Mouse (Mus musculus): Measurements from ENCODE around the gene Dct. TPM values are rescaled to one million over a fixed set of nuclear protein-coding genes. Genes with fewer than 3 reads are reported as not detected.

Dct gene
- polyA plus RNA-seq (2015; fragmentation: Nextera tagmentation; extraction: Ambion mirVana): 1.9 and 2.3 TPM in 2 replicates

- ATAC-seq (ENCODE audit: extremely low read depth, insufficient number of reproducible peaks, low FRiP score, low TSS enrichment): 0 out of 2 replicates have a peak, but pooled peaks have one; percentile 31
- H3K4me2 ChIP-seq: no peak within 1 kb of the TSS
- WGBS: 58% methylated on average over 13 of the region's 13 CpGs
- no peaks in the 10 kb centered on the region for H3K36me3 ChIP-seq
- H3K4me1 ChIP-seq: no peaks in the 10 kb centered on the region; the same call in 1 of the 2 replicates
- no peak within 1 kb of the TSS for H3K9ac ChIP-seq
- no peak within 1 kb of the TSS for H3K27ac ChIP-seq (replicated peaks)
- peaks cover 26% of the 10 kb centered on the region for H3K27me3 ChIP-seq (replicated peaks)
- H3K4me3 ChIP-seq: no peak within 1 kb of the TSS
- H3K9me3 ChIP-seq: no peaks in the 10 kb centered on the region
Measured at GRCm38 (mm10) chr14:118051975-118052630, at the start of gene Dct. Dct (minus strand) TSS chr14:118052244.

DNA sequence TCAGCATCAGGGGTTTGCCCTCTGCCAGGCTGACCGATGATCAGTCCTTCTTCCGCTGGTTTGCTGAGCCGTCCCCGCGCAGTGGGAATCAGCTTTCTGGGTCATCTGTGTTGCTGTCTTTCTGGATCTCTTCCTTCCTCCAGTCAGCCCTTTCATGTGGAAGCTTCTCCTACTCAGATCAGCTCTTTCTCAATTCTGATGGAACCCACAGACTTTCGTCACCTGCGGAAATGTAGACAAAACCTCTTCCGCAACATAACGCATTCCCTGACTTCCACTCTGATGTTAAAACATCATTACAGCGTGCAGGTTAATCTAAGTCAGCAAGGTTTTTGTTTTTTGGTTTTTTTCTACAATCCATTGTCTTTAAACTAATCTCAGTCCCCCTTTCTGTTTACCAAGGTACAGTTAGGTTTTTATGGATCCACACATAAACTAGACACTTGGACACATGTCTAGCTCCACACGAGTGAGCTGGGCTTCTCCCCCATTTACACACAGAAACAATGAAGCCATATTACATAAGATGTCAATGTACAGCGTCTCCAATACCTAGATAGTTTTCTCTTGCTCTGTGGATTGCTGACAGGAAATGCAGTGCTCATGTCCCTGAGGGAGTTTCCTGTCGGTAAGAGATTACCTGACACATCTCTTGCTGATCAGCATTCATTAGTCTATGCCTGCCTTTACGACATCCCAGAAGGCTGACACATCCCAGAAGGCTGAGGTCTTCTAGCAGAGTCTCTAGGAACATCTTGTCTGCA lies 49.4 kb upstream of the Dct start:
- no peak overlapping the region for H3K9ac ChIP-seq
- ATAC-seq (ENCODE audit: extremely low read depth, insufficient number of reproducible peaks, low FRiP score, low TSS enrichment): no peak
- H3K36me3 ChIP-seq: no peaks in the 10 kb centered on the region
- no peaks in the 10 kb centered on the region for H3K27me3 ChIP-seq (replicated peaks)
- no peaks in the 10 kb centered on the region for H3K4me1 ChIP-seq
- H3K4me2 ChIP-seq: no peak overlapping the region
- WGBS: 68% methylated on average over 14 of the region's 14 CpGs
- H3K27ac ChIP-seq (replicated peaks): no peak overlapping the region
- peaks cover 5% of the 10 kb centered on the region; the same call in 1 of the 2 replicates for H3K9me3 ChIP-seq
- no peak overlapping the region for H3K4me3 ChIP-seq

DNA sequence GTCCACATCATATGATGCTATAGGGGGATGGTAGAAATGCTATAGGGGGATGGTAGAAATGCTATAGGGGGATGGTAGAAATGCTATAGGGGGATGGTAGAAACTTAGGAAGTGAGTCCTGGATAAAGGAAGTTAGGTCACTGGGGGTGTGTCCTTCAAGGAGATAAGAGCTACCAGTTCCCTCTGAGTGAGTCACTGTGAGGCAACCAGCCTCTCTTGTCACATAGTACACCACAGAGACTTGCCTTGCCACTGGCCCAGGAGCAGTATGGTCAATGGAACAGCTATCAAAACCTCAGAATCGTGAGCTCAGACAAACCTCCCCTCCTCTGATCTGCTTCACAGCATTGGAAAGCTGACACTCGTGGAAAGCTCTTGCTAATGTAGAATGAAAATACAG lies 46.2 kb upstream of the Dct start:
- 55% methylated on average over 2 of the region's 2 CpGs for WGBS
- Histone ChIP-seq H3K27ac (replicated peaks) (no peak overlapping the region), H3K4me1 (no peaks in the 10 kb centered on the region), H3K9ac (no peak overlapping the region), H3K36me3 (no peaks in the 10 kb centered on the region), H3K4me3 (no peak overlapping the region), H3K9me3 (no peaks in the 10 kb centered on the region), H3K4me2 (no peak overlapping the region), H3K27me3 (replicated peaks) (no peaks in the 10 kb centered on the region)
- ATAC-seq (ENCODE audit: extremely low read depth, insufficient number of reproducible peaks, low FRiP score, low TSS enrichment): no peak

DNA sequence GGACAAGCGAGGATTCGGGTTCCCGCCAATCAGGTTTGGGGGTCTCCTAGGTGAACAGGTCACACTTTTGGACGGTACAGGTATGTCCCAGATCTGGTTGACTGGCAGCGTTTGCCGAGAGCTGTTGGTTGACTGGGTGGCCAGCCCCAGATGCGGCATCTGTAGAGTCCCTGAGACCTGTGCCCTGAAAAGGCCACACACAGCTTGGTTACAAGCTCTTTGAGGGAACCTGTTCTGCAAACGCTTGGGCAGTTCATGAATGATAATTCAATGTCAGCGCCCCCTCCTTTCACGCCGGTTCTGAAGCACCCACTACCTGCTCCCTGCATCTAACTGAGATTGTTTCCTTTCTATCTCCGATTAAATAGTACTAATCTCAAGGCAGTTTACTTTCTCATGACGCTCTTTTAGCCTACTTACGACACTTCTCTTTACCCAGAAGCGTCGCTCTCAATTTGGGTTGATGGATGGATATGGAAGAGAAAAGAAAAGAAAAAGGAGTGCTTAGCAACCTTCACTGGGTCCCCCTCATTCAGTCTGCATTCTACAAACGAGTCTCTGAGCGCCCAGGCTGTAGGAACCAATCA lies 37.9 kb upstream of the Dct start:
- H3K9ac ChIP-seq: peak overlapping the region; percentile 83
- H3K27ac ChIP-seq (replicated peaks): no peak overlapping the region
- peak overlapping the region; percentile 80 for H3K4me3 ChIP-seq
- WGBS: under 1% methylated on average over 18 of the region's 18 CpGs
- ATAC-seq (ENCODE audit: extremely low read depth, insufficient number of reproducible peaks, low FRiP score, low TSS enrichment): no peak
- H3K27me3 ChIP-seq (replicated peaks): peaks cover 8% of the 10 kb centered on the region; the same call in 1 of the 2 replicates
- H3K4me2 ChIP-seq: peak overlapping the region; percentile 72
- H3K4me1 ChIP-seq: peaks cover 9% of the 10 kb centered on the region
- no peaks in the 10 kb centered on the region for H3K9me3 ChIP-seq
- H3K36me3 ChIP-seq: no peaks in the 10 kb centered on the region

GRCm38 (mm10) chr14:118089215-118089805 lies 37.3 kb upstream of the Dct start:
- no peaks in the 10 kb centered on the region for H3K9me3 ChIP-seq
- H3K4me1 ChIP-seq: peaks cover 9% of the 10 kb centered on the region
- peak overlapping the region; percentile 72 for H3K4me2 ChIP-seq
- peak overlapping the region; percentile 83 for H3K9ac ChIP-seq
- peak overlapping the region; percentile 80 for H3K4me3 ChIP-seq
- H3K36me3 ChIP-seq: no peaks in the 10 kb centered on the region
- peaks cover 14% of the 10 kb centered on the region for H3K27me3 ChIP-seq (replicated peaks)
- peak; percentile 75; the same call in 1 of the 2 replicates for ATAC-seq (ENCODE audit: extremely low read depth, insufficient number of reproducible peaks, low FRiP score, low TSS enrichment)
- H3K27ac ChIP-seq (replicated peaks): peak overlapping the region; percentile 46; the same call in 1 of the 2 replicates
- under 1% methylated on average over 44 of the region's 44 CpGs for WGBS

DNA sequence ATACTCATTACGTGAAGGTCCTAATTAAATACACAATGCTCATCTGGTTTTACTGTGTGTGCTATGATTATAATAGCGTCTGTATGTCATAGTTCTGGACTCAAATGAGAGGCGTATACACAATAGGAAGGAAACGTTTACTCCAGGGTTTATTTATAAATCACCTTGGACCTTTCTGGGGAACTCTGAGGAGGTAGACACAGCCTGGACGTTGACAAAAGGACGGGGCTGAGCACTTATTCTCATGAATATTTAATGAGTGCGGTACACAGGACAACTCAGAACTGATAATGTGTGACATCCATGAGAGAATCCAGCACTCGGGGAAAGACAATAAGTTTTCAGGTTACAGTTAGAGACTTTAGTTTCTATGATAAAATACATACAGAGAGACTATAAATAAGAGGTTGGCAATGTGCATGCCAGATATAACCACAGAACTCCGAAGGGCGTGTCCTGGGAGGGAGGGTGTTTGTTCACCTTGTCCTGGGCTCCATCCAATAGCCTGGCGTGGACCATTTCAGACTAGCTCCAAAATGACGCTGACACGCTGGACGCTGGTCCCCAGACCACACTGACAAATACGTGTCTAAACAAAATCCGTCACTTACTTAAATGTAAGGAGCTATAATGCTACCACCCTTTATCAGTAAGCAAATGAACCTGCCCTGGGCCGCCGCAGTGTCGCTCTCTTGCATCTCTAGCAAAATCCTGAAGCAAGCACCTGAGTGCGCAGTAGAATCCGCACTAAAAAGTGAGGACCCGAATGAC lies 36.6 kb upstream of the Dct start:
- whole genome bisulfite sequencing: 15% methylated on average over 22 of the region's 22 CpGs
- ATAC-seq (ENCODE audit: extremely low read depth, insufficient number of reproducible peaks, low FRiP score, low TSS enrichment): no peak

DNA sequence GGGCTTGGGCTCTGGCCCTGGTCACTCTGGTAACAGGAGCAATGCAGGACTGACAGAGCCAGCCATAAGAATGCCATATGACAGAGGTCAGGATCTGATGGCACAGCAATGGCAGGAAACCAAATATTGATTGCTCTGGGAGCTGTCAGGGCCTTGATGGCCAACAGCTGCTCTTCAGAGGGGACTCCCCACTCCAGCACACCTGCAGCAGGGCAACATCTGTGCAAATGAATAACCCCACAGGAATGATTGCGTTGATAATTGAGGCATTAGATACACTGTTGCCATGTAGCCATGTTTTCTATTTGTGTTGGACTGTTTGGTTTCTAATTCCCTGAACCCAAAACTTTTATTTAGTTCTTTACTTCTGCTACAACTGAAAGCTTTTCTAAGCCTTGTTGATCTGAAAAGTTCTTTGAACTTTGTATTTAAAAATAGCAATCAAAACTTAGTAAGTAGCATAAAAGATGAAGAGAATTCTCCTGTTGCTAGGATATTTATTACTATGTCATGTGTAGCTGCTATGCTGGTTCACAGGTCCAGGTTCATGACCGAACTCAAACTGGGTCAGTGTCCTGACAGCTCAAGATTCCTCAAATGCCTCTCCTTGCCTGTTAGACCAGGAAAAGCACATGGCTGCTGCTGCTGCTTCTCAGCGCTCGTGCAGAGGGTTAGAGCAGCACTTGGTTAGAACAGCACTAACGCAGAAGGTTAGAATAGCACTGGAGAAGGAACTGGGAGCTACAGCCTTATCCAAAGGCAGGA lies 34.4 kb upstream of the Dct start:
- Histone ChIP-seq H3K4me2 (no peak overlapping the region), H3K9ac (no peak overlapping the region), H3K27me3 (replicated peaks) (peaks cover 20% of the 10 kb centered on the region), H3K9me3 (no peaks in the 10 kb centered on the region), H3K4me3 (no peak overlapping the region), H3K36me3 (no peaks in the 10 kb centered on the region), H3K27ac (replicated peaks) (no peak overlapping the region), H3K4me1 (peaks cover 9% of the 10 kb centered on the region)
- WGBS: 36% methylated on average over 5 of the region's 5 CpGs
- ATAC-seq (ENCODE audit: extremely low read depth, insufficient number of reproducible peaks, low FRiP score, low TSS enrichment): no peak

More for the DNA sequence above, 36.6 kb upstream of the Dct start:
- H3K4me3 ChIP-seq: peak overlapping the region; percentile 80
- H3K4me1 ChIP-seq: peaks cover 9% of the 10 kb centered on the region
- H3K36me3 ChIP-seq: no peaks in the 10 kb centered on the region
- peaks cover 19% of the 10 kb centered on the region for H3K27me3 ChIP-seq (replicated peaks)
- peak overlapping the region; percentile 72 for H3K4me2 ChIP-seq
- peak overlapping the region; percentile 83 for H3K9ac ChIP-seq
- H3K9me3 ChIP-seq: no peaks in the 10 kb centered on the region
- peak overlapping the region; percentile 46; the same call in 1 of the 2 replicates for H3K27ac ChIP-seq (replicated peaks)

- Histone ChIP-seq H3K4me1 (peaks cover 18% of the 10 kb centered on the region; the same call in 1 of the 2 replicates), H3K27me3 (replicated peaks) (peaks cover 20% of the 10 kb centered on the region), H3K36me3 (no peaks in the 10 kb centered on the region), H3K9ac (no peak overlapping the region), H3K4me2 (no peak overlapping the region), H3K9me3 (no peaks in the 10 kb centered on the region), H3K4me3 (no peak overlapping the region), H3K27ac (replicated peaks) (no peak overlapping the region)
- no peak for ATAC-seq (ENCODE audit: extremely low read depth, insufficient number of reproducible peaks, low FRiP score, low TSS enrichment)
- WGBS: 83% methylated on average over 6 of the region's 6 CpGs
Measured at GRCm38 (mm10) chr14:118083851-118084250, 31.8 kb upstream of the Dct start.

DNA sequence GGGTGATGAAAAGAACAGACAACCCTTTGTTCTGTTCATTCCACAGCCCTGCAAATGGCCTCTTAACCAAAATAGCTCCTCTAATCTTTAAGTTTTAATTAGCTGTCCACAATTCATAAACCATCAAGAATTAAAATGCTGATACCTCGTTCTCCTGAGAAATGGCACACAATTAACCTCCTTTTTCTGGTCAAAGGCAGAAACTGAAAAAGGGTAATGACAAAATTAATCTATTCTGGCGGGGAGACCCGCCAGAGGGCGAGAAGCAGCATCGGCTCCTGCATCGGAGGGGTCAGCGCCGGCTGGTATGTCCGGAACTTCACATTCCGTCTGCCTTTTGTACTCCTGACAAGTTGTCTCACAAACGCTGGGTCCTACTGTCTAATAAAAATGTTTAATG lies 28.6 kb upstream of the Dct start:
- H3K9me3 ChIP-seq: no peaks in the 10 kb centered on the region
- H3K4me2 ChIP-seq: peak overlapping the region; percentile 52
- ATAC-seq (ENCODE audit: extremely low read depth, insufficient number of reproducible peaks, low FRiP score, low TSS enrichment): no peak
- 33% methylated on average over 11 of the region's 11 CpGs for WGBS
- H3K36me3 ChIP-seq: no peaks in the 10 kb centered on the region
- peaks cover 14% of the 10 kb centered on the region for H3K27me3 ChIP-seq (replicated peaks)
- H3K27ac ChIP-seq (replicated peaks): no peak overlapping the region
- H3K4me3 ChIP-seq: peak overlapping the region; percentile 29
- peaks cover 13% of the 10 kb centered on the region; the same call in 1 of the 2 replicates for H3K4me1 ChIP-seq
- H3K9ac ChIP-seq: no peak overlapping the region

GRCm38 (mm10) chr14:118070100-118070499 lies 18.1 kb upstream of the Dct start:
- H3K9ac ChIP-seq: no peak overlapping the region
- no peak overlapping the region for H3K4me3 ChIP-seq
- no peaks in the 10 kb centered on the region for H3K27me3 ChIP-seq (replicated peaks)
- H3K4me1 ChIP-seq: no peaks in the 10 kb centered on the region
- H3K9me3 ChIP-seq: no peaks in the 10 kb centered on the region
- no peak for ATAC-seq (ENCODE audit: extremely low read depth, insufficient number of reproducible peaks, low FRiP score, low TSS enrichment)
- H3K4me2 ChIP-seq: no peak overlapping the region
- no peak overlapping the region; the same call in 1 of the 2 replicates for H3K27ac ChIP-seq (replicated peaks)
- no peaks in the 10 kb centered on the region for H3K36me3 ChIP-seq
- WGBS: 70% methylated on average over 12 of the region's 12 CpGs

Measured in heart, embryonic 13.5 days (tissue).